25 mouse cellular contexts compared by ENCODE assay signal in genomic region chr6:82047977-82048376, GRCm38 (mm10). TPM values are rescaled to one million over a fixed set of nuclear protein-coding genes. Genes with fewer than 3 reads are reported as not detected.
DNase-seq lines count a peak whose midpoint lies in the region; ATAC-seq and TF ChIP-seq lines count a peak whose summit lies in the region.
"Had no signal": no experiment of that assay in that cellular context is flagged by ENCODE, and none has a peak within 500 bp of the region (broad histone marks: within the 10 kb centered on the region; RNA-seq: fewer than 3 reads in every experiment).

No protein-coding gene starts in this region.

- 0 out of 2 replicates have a peak, but pooled peaks have one; percentile 6 for TF ChIP-seq CTCF in intestine, postnatal 0 days (IDR thresholded peaks at IDR 0.05; ENCODE audit: low read depth)

- peak overlapping the region; percentile 71 for H3K27ac ChIP-seq in intestine, embryonic 15.5 days
- peak overlapping the region; percentile 75 for H3K27ac ChIP-seq in intestine, postnatal 0 days (ENCODE audit: low read depth, low read length)
- H3K27ac ChIP-seq in kidney, embryonic 14.5 days (ENCODE audit: low read depth, low read length) = peak overlapping the region; percentile 32
- no peak overlapping the region for H3K27ac ChIP-seq in heart, embryonic 10.5 days
- H3K27ac ChIP-seq: forebrain, embryonic 12.5 days; hindbrain, embryonic 10.5 days; liver, embryonic 13.5 days; midbrain, embryonic 10.5 days; neural tube, embryonic 13.5 days had no signal

- H3K36me3 ChIP-seq in intestine, embryonic 15.5 days = no peaks in the 10 kb centered on the region
- H3K36me3 ChIP-seq in intestine, postnatal 0 days (ENCODE audit: control insufficient read depth, insufficient read depth) = no peaks in the 10 kb centered on the region
- no peaks in the 10 kb centered on the region for H3K36me3 ChIP-seq in kidney, embryonic 14.5 days (ENCODE audit: control insufficient read depth, insufficient read depth, low read length)
- no peaks in the 10 kb centered on the region for H3K36me3 ChIP-seq in heart, embryonic 10.5 days
- H3K36me3 ChIP-seq: forebrain, embryonic 12.5 days; heart, embryonic 12.5 days; hindbrain, embryonic 10.5 days; liver, embryonic 13.5 days; midbrain, embryonic 10.5 days; neural tube, embryonic 13.5 days had no signal

- intact Hi-C loops in left cerebral cortex, postnatal 10 days (cut with DNase I) = no loop called here

- no peaks in the 10 kb centered on the region for H3K9me3 ChIP-seq in intestine, embryonic 15.5 days
- no peaks in the 10 kb centered on the region for H3K9me3 ChIP-seq in intestine, postnatal 0 days (ENCODE audit: control insufficient read depth)
- H3K9me3 ChIP-seq in kidney, embryonic 14.5 days (ENCODE audit: control insufficient read depth, low read length) = no peaks in the 10 kb centered on the region
- H3K9me3 ChIP-seq in heart, embryonic 10.5 days = no peaks in the 10 kb centered on the region
- H3K9me3 ChIP-seq: forebrain, embryonic 12.5 days; heart, embryonic 12.5 days; hindbrain, embryonic 10.5 days; liver, embryonic 13.5 days; midbrain, embryonic 10.5 days; neural tube, embryonic 13.5 days had no signal

- H3K4me3 ChIP-seq in intestine, embryonic 15.5 days (replicated peaks) = no peak overlapping the region
- no peak overlapping the region for H3K4me3 ChIP-seq in intestine, postnatal 0 days (ENCODE audit: low read depth, low read length)
- H3K4me3 ChIP-seq in kidney, embryonic 14.5 days (ENCODE audit: low read length) = no peak overlapping the region
- no peak overlapping the region for H3K4me3 ChIP-seq in heart, embryonic 10.5 days
- H3K4me3 ChIP-seq: forebrain, embryonic 12.5 days; heart, embryonic 12.5 days; hindbrain, embryonic 10.5 days; liver, embryonic 13.5 days; midbrain, embryonic 10.5 days; myocyte; neural tube, embryonic 13.5 days had no signal

- no peaks in the 10 kb centered on the region for H3K27me3 ChIP-seq in intestine, embryonic 15.5 days (replicated peaks)
- H3K27me3 ChIP-seq in intestine, postnatal 0 days (replicated peaks; ENCODE audit: control insufficient read depth, insufficient read depth, low read length) = no peaks in the 10 kb centered on the region
- no peaks in the 10 kb centered on the region for H3K27me3 ChIP-seq in kidney, embryonic 14.5 days (ENCODE audit: control insufficient read depth, insufficient read depth, low read length)
- H3K27me3 ChIP-seq in heart, embryonic 10.5 days (ENCODE audit: insufficient read depth, poor library complexity, severe bottlenecking) = peaks cover 52% of the 10 kb centered on the region

- WGBS in intestine, embryonic 15.5 days = 45% methylated on average over 6 of the region's 6 CpGs
- WGBS in intestine, postnatal 0 days = 31% methylated on average over 6 of the region's 6 CpGs
- 10% methylated on average over 6 of the region's 6 CpGs for WGBS in kidney, embryonic 14.5 days
- 42% methylated on average over 6 of the region's 6 CpGs for WGBS in heart, embryonic 10.5 days

- peak; percentile 85 for ATAC-seq in intestine, embryonic 15.5 days
- peak; percentile 90 for ATAC-seq in intestine, postnatal 0 days
- peak; percentile 61 for ATAC-seq in kidney, embryonic 14.5 days (ENCODE audit: low FRiP score, low TSS enrichment)
- ATAC-seq: hindbrain, embryonic 16.5 days; midbrain, embryonic 16.5 days had no signal

- peak; percentile 65 to 89 for DNase-seq in kidney, postnatal 25 days
- DNase-seq in heart, embryonic 10.5 days (ENCODE audit: low spot score) = no peak
- no peak for DNase-seq in ovary, postnatal 14 days (ENCODE audit: low spot score)
- DNase-seq in left cerebral cortex, postnatal 10 days (ENCODE audit: extremely low spot score in 1 of 2, low spot score in 2 of 2) = no peak
- no peak for DNase-seq in layer of hippocampus, postnatal 10 days (ENCODE audit: low spot score in 2 of 2)
- DNase-seq: adrenal gland, adult 2 months; cerebellum, adult 11-12 months; cerebellum, postnatal 10 days; heart, postnatal 10 days; liver, embryonic 13.5 days; lung, postnatal 4 days; right cerebral cortex, postnatal 25 days; thymus, postnatal 14 days had no signal

- 0 out of 2 replicates have a peak overlapping the region, but pooled peaks have one; percentile 11 for H3K4me2 ChIP-seq in intestine, embryonic 15.5 days (replicated peaks)
- 0 out of 2 replicates have a peak overlapping the region, but pooled peaks have one; percentile 17 for H3K4me2 ChIP-seq in intestine, postnatal 0 days (replicated peaks; ENCODE audit: low read depth)
- H3K4me2 ChIP-seq in kidney, embryonic 14.5 days (replicated peaks; ENCODE audit: low read depth, low read length) = no peak overlapping the region
- H3K4me2 ChIP-seq: forebrain, embryonic 12.5 days; heart, embryonic 12.5 days; liver, embryonic 13.5 days; neural tube, embryonic 13.5 days had no signal

- H3K9ac ChIP-seq in intestine, embryonic 15.5 days = no peak overlapping the region
- H3K9ac ChIP-seq in intestine, postnatal 0 days (ENCODE audit: low read depth, low read length) = no peak overlapping the region
- H3K9ac ChIP-seq in kidney, embryonic 14.5 days (ENCODE audit: low read depth, low read length) = no peak overlapping the region
- H3K9ac ChIP-seq: forebrain, embryonic 12.5 days; heart, embryonic 12.5 days; liver, embryonic 13.5 days; neural tube, embryonic 13.5 days had no signal

- peaks cover 38% of the 10 kb centered on the region for H3K4me1 ChIP-seq in intestine, embryonic 15.5 days (replicated peaks)
- H3K4me1 ChIP-seq in intestine, postnatal 0 days (replicated peaks; ENCODE audit: control insufficient read depth, insufficient read depth, low read length) = 0 out of 2 replicates have a peak, but pooled peaks cover 9% of the 10 kb centered on the region
- H3K4me1 ChIP-seq in kidney, embryonic 14.5 days (ENCODE audit: control insufficient read depth, insufficient read depth, low read length) = peaks cover 36% of the 10 kb centered on the region
- peaks cover 34% of the 10 kb centered on the region for H3K4me1 ChIP-seq in heart, embryonic 10.5 days

RNA-seq across cellular contexts. Expression of gene Eva1a, which starts 7.1 kb away (rescaled TPM):
- polyA plus RNA-seq in intestine, embryonic 15.5 days (2015; fragmentation: Nextera tagmentation; extraction: Ambion mirVana) = 16.8 and 19.6 TPM in 2 replicates
- 18.7 and 20.8 TPM in 2 replicates for polyA plus RNA-seq in intestine, postnatal 0 days (2015; fragmentation: Nextera tagmentation; extraction: Ambion mirVana)
- 37.3 and 45.4 TPM in 2 replicates for polyA plus RNA-seq in kidney, embryonic 14.5 days (2014; fragmentation: Nextera tagmentation; extraction: Ambion mirVana)
- polyA plus RNA-seq in heart, embryonic 10.5 days (2016; fragmentation: Nextera tagmentation; extraction: Ambion mirVana) = 3.7 and 5.8 TPM in 2 replicates
- 1 to 10 TPM; 6.8 to 9.0 TPM for total RNA-seq in left cerebral cortex, postnatal 10 days (2021)
- 10 to 100 TPM; 12.0 to 13.2 TPM for total RNA-seq in layer of hippocampus, postnatal 10 days (2021)
- total RNA-seq: MEL had no signal

Comparison
In these comparisons a context has a peak if more than half of its experiments do, and no peak if none do; other contexts are left out.
1. DNase-seq: peak in kidney, postnatal 25 days (2 of 2); none in heart, embryonic 10.5 days (single experiment), ovary, postnatal 14 days (single experiment), left cerebral cortex, postnatal 10 days (0 of 2) and layer of hippocampus, postnatal 10 days (0 of 2).
2. Peak in every context shown above with its lines, with median percentiles within 50 percentile points of each other: ATAC-seq.